Mouse (Mus musculus) megakaryocyte, embryonic 14.5 days (primary cell): ENCODE measurements around the gene Arhgef11. TPM values are rescaled to one million over a fixed set of nuclear protein-coding genes. Genes with fewer than 3 reads are reported as not detected.

Source experiments
- H3K27me3 ChIP-seq: replicated peaks from 2 replicates; pipeline ENCODE3; 2012; ENCODE audit warnings: inconsistent platforms
- H3K36me3 ChIP-seq: replicated peaks from 2 replicates; pipeline ENCODE3; 2012; ENCODE audit warnings: low read length, inconsistent platforms, mixed read lengths
- H3K4me1 ChIP-seq: 2 replicates; pipeline ENCODE4 v1.6.1; 2012; ENCODE audit warnings: inconsistent platforms
- H3K4me3 ChIP-seq: replicated peaks from 2 replicates; pipeline ENCODE3; 2012; ENCODE audit warnings: moderate library complexity, mild to moderate bottlenecking, inconsistent platforms
- H3K9me3 ChIP-seq: 2 replicates; pipeline ENCODE4 v1.6.1; 2012; ENCODE audit warnings: inconsistent platforms
- FLI1 ChIP-seq: IDR thresholded peaks from 2 replicates; pipeline ENCODE4 v1.6.1; 2012; ENCODE audit warnings: low read length, inconsistent platforms, mixed read lengths
- GATA1 ChIP-seq: IDR thresholded peaks from 3 replicates; pipeline ENCODE4 v1.6.1; 2012; ENCODE audit warnings: mixed read lengths, low read length, inconsistent platforms, borderline replicate concordance
- polyA plus RNA-seq: library from polyadenylated mRNA; stranded (reverse); fragments of >175 nt; gene quantifications from 2 replicates; pipeline ENCODE4 v1.2.3, GENCODE M21; 2012; ENCODE audit warnings: low replicate concordance; ENCODE audit not compliant: insufficient read depth

Gene Arhgef11
- polyA plus RNA-seq, 1 experiment: 1.4 TPM

DNA sequence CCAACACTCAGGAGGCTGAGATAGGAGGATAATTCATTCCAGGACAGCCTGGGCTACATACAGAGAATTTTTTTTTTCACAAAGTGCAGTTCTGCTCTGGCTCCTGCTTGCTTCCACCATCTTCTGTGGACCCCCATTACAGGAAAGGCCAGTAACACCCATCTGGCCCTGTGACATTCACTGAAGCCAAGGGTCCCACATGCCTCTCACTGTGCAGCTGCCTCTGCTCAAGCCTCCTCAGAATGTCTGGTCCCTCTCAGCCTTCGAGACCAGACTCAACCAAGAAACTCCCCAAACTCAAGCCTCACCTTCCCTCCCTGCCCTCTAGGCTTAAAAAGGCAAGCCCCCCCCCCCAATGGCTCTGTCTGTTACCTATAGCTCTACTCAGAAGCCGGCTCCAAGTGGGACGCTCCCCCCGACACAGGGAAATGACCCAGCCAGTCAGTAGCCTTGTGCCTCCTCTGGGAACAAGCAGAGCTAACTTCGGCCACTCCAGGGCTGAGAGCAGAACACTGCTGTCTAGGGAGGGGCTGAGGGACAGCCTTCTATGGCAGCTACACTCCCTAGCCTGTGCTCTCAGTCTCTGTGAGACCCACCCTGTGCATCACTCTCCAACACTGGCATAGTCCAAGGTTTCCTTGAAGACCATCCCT, 148.4 kb downstream of the Arhgef11 start:
- Histone ChIP-seq H3K9me3 (no peaks in the 10 kb centered on the region), H3K27me3 (no peaks in the 10 kb centered on the region), H3K36me3 (peaks cover 52% of the 10 kb centered on the region), H3K4me1 (peaks cover 89% of the 10 kb centered on the region), H3K4me3 (peak overlapping the region; percentile 92)
- no peak for TF ChIP-seq FLI1
- no peak for TF ChIP-seq GATA1

DNA sequence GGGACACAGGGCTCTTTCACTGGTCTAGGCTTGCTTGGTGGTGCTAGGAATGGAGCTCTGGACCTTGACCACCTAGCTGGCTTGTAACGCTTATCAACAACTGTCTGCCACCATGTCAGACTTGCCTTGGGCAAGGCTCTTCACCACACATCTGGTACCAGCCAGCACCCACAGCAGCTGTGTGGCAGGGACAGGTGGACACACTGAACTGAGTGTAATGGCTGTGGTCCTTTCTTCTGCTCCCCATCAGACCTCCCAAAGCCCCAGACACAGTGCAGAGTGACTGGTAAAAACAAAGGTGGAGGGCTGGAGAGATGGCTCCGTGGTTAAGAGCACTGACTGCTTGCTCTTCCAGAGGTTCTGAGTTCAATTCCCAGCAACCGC, 148.9 kb downstream of the Arhgef11 start:
- H3K9me3 ChIP-seq: no peaks in the 10 kb centered on the region
- no peak for TF ChIP-seq FLI1
- no peak for TF ChIP-seq GATA1
- peak overlapping the region; percentile 92 for H3K4me3 ChIP-seq
- H3K4me1 ChIP-seq: peaks cover 89% of the 10 kb centered on the region
- H3K36me3 ChIP-seq: peaks cover 47% of the 10 kb centered on the region
- H3K27me3 ChIP-seq: peaks cover 2% of the 10 kb centered on the region

DNA sequence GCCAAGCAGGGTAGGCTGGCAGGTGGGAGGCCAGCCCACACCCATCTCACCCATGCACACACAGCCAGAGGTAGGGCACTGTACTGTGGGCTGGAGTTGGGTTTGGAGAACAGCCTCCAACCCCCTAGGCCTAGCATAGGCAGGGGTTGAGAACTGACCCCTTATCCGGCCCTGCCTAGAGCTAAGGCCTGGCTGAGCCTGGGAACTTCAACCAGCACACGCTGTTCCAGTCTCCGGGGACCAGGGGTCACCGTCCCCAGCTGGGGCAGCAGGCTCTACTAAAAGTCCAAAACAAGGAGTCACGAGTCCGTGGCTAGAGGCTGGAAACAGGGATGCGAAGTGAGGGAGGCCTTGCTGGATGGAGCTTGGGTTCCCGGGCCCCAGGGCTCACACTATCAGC, 150.4 kb downstream of the Arhgef11 start:
- TF ChIP-seq FLI1 (no peak), GATA1 (no peak)
- H3K9me3 ChIP-seq: no peaks in the 10 kb centered on the region
- peaks cover 16% of the 10 kb centered on the region for H3K27me3 ChIP-seq
- peak overlapping the region; percentile 98 for H3K4me3 ChIP-seq
- peaks cover 83% of the 10 kb centered on the region for H3K4me1 ChIP-seq
- peaks cover 32% of the 10 kb centered on the region for H3K36me3 ChIP-seq

DNA sequence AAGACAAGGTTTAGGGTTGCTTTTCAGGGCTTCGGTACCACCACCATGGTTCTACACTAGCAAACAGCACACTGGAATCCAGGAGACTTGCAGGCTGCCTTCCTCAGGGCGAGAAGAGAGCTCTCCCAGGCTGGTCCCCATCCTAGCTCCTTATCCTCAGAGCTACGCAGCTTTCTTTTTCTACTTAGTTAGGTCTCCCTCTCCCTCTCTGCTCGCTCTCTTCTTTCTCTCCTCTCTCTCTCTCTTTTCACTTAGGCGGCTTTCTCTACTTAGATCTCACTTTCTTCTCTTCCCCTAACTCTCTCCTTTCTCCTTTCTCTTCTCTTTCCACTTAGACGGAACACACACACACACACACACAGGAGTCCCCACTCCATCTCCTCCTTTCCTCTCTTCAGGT, 151.1 kb downstream of the Arhgef11 start:
- H3K4me3 ChIP-seq: peak overlapping the region; percentile 98
- TF ChIP-seq FLI1 (no peak), GATA1 (no peak)
- H3K27me3 ChIP-seq: peaks cover 23% of the 10 kb centered on the region

DNA sequence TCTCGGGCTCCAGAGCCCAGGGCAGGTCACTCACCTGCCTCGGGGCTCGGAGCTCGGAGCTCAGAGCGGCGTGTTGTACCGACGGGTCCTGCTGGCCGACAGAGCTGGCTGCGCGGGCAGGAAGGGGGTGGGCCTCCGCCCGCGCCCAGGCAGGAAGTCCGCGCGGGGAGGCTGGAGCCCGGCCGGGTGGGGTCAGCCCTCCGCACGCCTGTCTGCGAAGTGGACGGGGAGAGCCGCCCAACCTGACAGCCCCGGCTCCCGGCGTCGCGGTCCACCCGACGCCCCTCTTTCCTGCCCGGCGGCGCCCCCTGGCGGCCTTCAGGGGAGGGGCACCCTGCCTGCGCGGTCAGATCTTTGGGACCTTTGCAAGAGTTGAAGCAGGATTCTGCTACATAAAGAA, 151.5 kb downstream of the Arhgef11 start:
- H3K27me3 ChIP-seq: peaks cover 27% of the 10 kb centered on the region
- TF ChIP-seq GATA1: no peak
- no peak for TF ChIP-seq FLI1

More for the DNA sequence above, 151.1 kb downstream of the Arhgef11 start:
- peaks cover 25% of the 10 kb centered on the region for H3K36me3 ChIP-seq
- H3K9me3 ChIP-seq: no peaks in the 10 kb centered on the region
- H3K4me1 ChIP-seq: peaks cover 76% of the 10 kb centered on the region

DNA sequence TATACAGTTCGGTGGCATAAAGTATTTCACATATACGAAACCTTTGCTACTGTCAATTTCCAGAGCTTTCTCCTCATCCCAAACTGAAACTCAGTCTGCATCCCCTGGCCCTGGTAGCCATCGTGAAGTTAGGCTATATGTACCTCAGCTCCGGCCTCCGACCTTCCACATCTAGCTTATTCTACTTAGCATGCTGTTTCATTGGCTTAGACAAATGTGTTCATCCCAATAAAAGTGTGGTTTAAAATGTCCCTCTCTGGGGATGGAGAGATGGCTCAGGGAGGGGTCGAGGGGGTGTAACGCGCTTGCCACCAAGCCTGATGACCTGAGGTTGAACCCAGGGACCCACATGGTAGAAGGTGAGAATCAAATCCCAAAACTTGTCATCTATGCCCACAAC, 152.1 kb downstream of the Arhgef11 start:
- TF ChIP-seq GATA1: no peak
- TF ChIP-seq FLI1: no peak
- H3K36me3 ChIP-seq: peaks cover 16% of the 10 kb centered on the region
- H3K4me3 ChIP-seq: peak overlapping the region; percentile 98
- peaks cover 33% of the 10 kb centered on the region for H3K27me3 ChIP-seq
- H3K9me3 ChIP-seq: no peaks in the 10 kb centered on the region
- peaks cover 66% of the 10 kb centered on the region for H3K4me1 ChIP-seq

More for the DNA sequence above, 151.5 kb downstream of the Arhgef11 start:
- Histone ChIP-seq H3K4me3 (peak overlapping the region; percentile 98), H3K4me1 (peaks cover 72% of the 10 kb centered on the region), H3K9me3 (no peaks in the 10 kb centered on the region), H3K36me3 (peaks cover 23% of the 10 kb centered on the region)

DNA sequence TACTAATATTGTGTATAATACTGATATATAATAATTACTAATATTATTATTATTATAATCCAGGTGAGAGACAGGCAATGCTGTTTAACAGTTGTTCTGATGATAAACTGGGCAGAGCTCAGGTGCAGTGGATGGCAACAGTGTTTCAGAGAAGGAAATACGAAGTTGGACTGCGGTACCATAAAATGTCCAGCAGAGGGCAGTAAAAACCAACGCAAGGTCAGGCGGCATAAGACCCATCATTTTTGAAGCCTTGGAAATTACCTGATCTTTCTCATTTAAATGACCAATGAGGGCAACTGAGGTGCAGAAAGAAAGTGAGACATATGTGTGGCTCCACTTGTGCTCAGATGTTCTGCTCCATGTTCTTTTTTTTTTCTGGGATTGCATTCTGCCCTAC, 152.9 kb downstream of the Arhgef11 start:
- peaks cover 58% of the 10 kb centered on the region for H3K4me1 ChIP-seq
- H3K36me3 ChIP-seq: peaks cover 16% of the 10 kb centered on the region
- no peak for TF ChIP-seq GATA1
- no peak for TF ChIP-seq FLI1
- H3K4me3 ChIP-seq: no peak overlapping the region
- H3K9me3 ChIP-seq: no peaks in the 10 kb centered on the region
- peaks cover 41% of the 10 kb centered on the region for H3K27me3 ChIP-seq

DNA sequence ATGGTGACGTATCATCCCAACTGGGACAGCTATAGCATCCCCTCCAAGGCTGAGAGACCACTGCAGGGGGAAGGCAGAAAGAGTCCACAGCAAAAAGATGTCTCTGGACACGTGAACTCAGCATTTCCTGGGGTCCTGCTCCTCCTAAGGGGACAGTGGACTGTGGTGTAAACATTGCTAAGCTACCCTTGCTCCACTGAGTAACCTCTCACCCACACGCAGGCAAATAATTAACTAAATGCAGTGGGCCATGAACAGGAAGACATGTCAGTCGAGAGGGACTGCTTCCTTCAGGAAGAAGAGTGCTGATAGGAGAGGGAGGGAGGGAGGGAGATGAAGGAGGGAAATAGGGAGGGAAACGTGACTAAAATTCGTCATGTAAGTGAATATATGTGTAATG, 153.7 kb downstream of the Arhgef11 start:
- Histone ChIP-seq H3K27me3 (peaks cover 49% of the 10 kb centered on the region), H3K4me3 (peak overlapping the region; percentile 42), H3K4me1 (peaks cover 57% of the 10 kb centered on the region), H3K9me3 (no peaks in the 10 kb centered on the region), H3K36me3 (peaks cover 14% of the 10 kb centered on the region)
- TF ChIP-seq GATA1 (no peak), FLI1 (no peak)

DNA sequence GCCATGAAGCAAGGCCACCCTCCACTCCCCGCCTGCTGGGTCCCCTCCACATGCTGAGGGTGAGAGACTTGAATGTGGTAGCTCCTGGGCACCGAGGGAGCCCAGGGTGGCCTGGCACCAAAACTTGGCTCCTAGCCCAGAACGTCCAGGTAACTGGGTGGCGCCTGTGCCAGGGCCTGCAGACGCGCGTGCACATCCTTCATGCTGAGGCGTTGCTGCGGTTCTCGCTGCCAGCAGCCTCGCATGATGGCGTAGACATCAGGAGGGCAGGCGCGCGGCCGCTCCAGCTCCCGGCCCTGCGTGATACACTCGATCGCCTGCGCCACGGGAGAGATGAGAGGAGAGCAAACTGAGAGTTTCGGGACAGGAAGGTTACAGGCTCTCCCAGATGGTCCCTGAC, 160.9 kb downstream of the Arhgef11 start:
- H3K4me3 ChIP-seq: no peak overlapping the region
- H3K4me1 ChIP-seq: peaks cover 16% of the 10 kb centered on the region
- H3K27me3 ChIP-seq: peaks cover 99% of the 10 kb centered on the region
- no peaks in the 10 kb centered on the region for H3K36me3 ChIP-seq
- no peaks in the 10 kb centered on the region for H3K9me3 ChIP-seq
- TF ChIP-seq GATA1 (no peak), FLI1 (no peak)

DNA sequence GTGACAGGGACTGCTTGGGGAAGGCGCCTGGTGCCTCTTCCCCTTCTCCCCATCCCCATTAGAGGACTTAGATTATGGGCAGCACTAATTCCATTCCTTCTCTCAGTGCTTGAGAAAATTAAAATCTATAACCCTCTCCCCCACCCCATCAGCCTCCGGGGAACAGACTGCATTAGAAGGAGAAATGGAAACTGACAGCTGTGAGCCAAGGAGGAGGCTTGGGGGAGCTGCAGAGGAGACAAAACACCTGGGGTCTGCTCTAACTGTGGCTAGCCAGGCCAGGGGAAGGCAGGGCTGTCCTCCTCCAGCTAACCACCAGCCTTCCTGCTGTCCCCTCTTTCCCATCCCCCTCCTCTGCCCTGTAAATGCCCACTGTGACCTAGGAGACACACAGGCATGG, 161.7 kb downstream of the Arhgef11 start:
- Histone ChIP-seq H3K9me3 (no peaks in the 10 kb centered on the region), H3K4me3 (no peak overlapping the region), H3K4me1 (peaks cover 16% of the 10 kb centered on the region), H3K27me3 (peaks cover 99% of the 10 kb centered on the region), H3K36me3 (no peaks in the 10 kb centered on the region)
- TF ChIP-seq GATA1 (no peak), FLI1 (no peak)
